Mouse (Mus musculus): Measurements from ENCODE around the gene Frat2. TPM values are rescaled to one million over a fixed set of nuclear protein-coding genes. Genes with fewer than 3 reads are reported as not detected.
"Not testable (repeated sequence)": the region's sequence is repeated elsewhere in the genome, so short reads cannot be mapped to it uniquely, and the experiment has no call there.

The Frat2 gene
- polyA plus RNA-seq, 1 experiment from 2014 or later: 5.6 TPM

GRCm38 (mm10) chr19:41872285-41872684 is 24.4 kb upstream of the Frat2 start:
- no peak overlapping the region for H3K4me3 ChIP-seq (replicated peaks; ENCODE audit: low read depth, low read length)
- peaks cover 83% of the 10 kb centered on the region for H3K36me3 ChIP-seq (ENCODE audit: control insufficient read depth, insufficient read depth, low read length)
- no peak overlapping the region for H3K27ac ChIP-seq (replicated peaks; ENCODE audit: low read depth, low read length)
- no peak for DNase-seq
- no peak for ATAC-seq (ENCODE audit: low FRiP score, low TSS enrichment)
- WGBS: 94% methylated on average over 2 of the region's 2 CpGs
- H3K4me2 ChIP-seq (ENCODE audit: low read length): no peak overlapping the region
- H3K27me3 ChIP-seq (ENCODE audit: control insufficient read depth, insufficient read depth, low read length): no peaks in the 10 kb centered on the region
- no peak overlapping the region for H3K9ac ChIP-seq (replicated peaks; ENCODE audit: low read length)
- H3K4me1 ChIP-seq (ENCODE audit: control insufficient read depth, insufficient read depth, low read length): no peaks in the 10 kb centered on the region
- H3K9me3 ChIP-seq (ENCODE audit: control insufficient read depth, low read length): no peaks in the 10 kb centered on the region

GRCm38 (mm10) chr19:41869946-41870345 is 22.0 kb upstream of the Frat2 start:
- not testable (repeated sequence) for ATAC-seq (ENCODE audit: low FRiP score, low TSS enrichment); H3K9ac ChIP-seq (replicated peaks; ENCODE audit: low read length); H3K4me1 ChIP-seq (ENCODE audit: control insufficient read depth, insufficient read depth, low read length); H3K27ac ChIP-seq (replicated peaks; ENCODE audit: low read depth, low read length); H3K9me3 ChIP-seq (ENCODE audit: control insufficient read depth, low read length); H3K4me2 ChIP-seq (ENCODE audit: low read length); H3K27me3 ChIP-seq (ENCODE audit: control insufficient read depth, insufficient read depth, low read length); H3K4me3 ChIP-seq (replicated peaks; ENCODE audit: low read depth, low read length)
- peak; percentile 11 for DNase-seq
- WGBS: 91% methylated on average over 5 of the region's 5 CpGs
- H3K36me3 ChIP-seq (ENCODE audit: control insufficient read depth, insufficient read depth, low read length): peaks cover 78% of the 10 kb centered on the region

GRCm38 (mm10) chr19:41869296-41869695 is 21.4 kb upstream of the Frat2 start:
- no peak overlapping the region for H3K4me3 ChIP-seq (replicated peaks; ENCODE audit: low read depth, low read length)
- ATAC-seq (ENCODE audit: low FRiP score, low TSS enrichment): no peak
- H3K9me3 ChIP-seq (ENCODE audit: control insufficient read depth, low read length): no peaks in the 10 kb centered on the region
- peaks cover 76% of the 10 kb centered on the region for H3K36me3 ChIP-seq (ENCODE audit: control insufficient read depth, insufficient read depth, low read length)
- no peak overlapping the region for H3K27ac ChIP-seq (replicated peaks; ENCODE audit: low read depth, low read length)
- no peaks in the 10 kb centered on the region for H3K27me3 ChIP-seq (ENCODE audit: control insufficient read depth, insufficient read depth, low read length)
- H3K9ac ChIP-seq (replicated peaks; ENCODE audit: low read length): no peak overlapping the region
- no peaks in the 10 kb centered on the region for H3K4me1 ChIP-seq (ENCODE audit: control insufficient read depth, insufficient read depth, low read length)
- H3K4me2 ChIP-seq (ENCODE audit: low read length): no peak overlapping the region
- 95% methylated on average over 5 of the region's 5 CpGs for WGBS
- no peak for DNase-seq

- Histone ChIP-seq H3K4me2 (ENCODE audit: low read length) (no peak overlapping the region), H3K9ac (replicated peaks; ENCODE audit: low read length) (no peak overlapping the region), H3K4me3 (replicated peaks; ENCODE audit: low read depth, low read length) (no peak overlapping the region), H3K4me1 (ENCODE audit: control insufficient read depth, insufficient read depth, low read length) (no peaks in the 10 kb centered on the region), H3K36me3 (ENCODE audit: control insufficient read depth, insufficient read depth, low read length) (peaks cover 71% of the 10 kb centered on the region), H3K27me3 (ENCODE audit: control insufficient read depth, insufficient read depth, low read length) (no peaks in the 10 kb centered on the region), H3K9me3 (ENCODE audit: control insufficient read depth, low read length) (no peaks in the 10 kb centered on the region), H3K27ac (replicated peaks; ENCODE audit: low read depth, low read length) (no peak overlapping the region)
- ATAC-seq (ENCODE audit: low FRiP score, low TSS enrichment) (no peak), DNase-seq (no peak)
- WGBS: 90% methylated on average over 8 of the region's 8 CpGs
Observed at GRCm38 (mm10) chr19:41866707-41867106, 18.8 kb upstream of the Frat2 start.

GRCm38 (mm10) chr19:41857816-41858310 is 9.9 kb upstream of the Frat2 start:
- ATAC-seq (ENCODE audit: low FRiP score, low TSS enrichment) (no peak), DNase-seq (no peak)
- Histone ChIP-seq H3K4me2 (ENCODE audit: low read length) (no peak overlapping the region), H3K27me3 (ENCODE audit: control insufficient read depth, insufficient read depth, low read length) (no peaks in the 10 kb centered on the region), H3K4me1 (ENCODE audit: control insufficient read depth, insufficient read depth, low read length) (no peaks in the 10 kb centered on the region), H3K27ac (replicated peaks; ENCODE audit: low read depth, low read length) (no peak overlapping the region), H3K9ac (replicated peaks; ENCODE audit: low read length) (no peak overlapping the region), H3K9me3 (ENCODE audit: control insufficient read depth, low read length) (no peaks in the 10 kb centered on the region), H3K36me3 (ENCODE audit: control insufficient read depth, insufficient read depth, low read length) (peaks cover 19% of the 10 kb centered on the region), H3K4me3 (replicated peaks; ENCODE audit: low read depth, low read length) (no peak overlapping the region)
- 93% methylated on average over 3 of the region's 3 CpGs for WGBS

- DNase-seq: no peak
- H3K9ac ChIP-seq (replicated peaks; ENCODE audit: low read length): no peak overlapping the region
- H3K4me3 ChIP-seq (replicated peaks; ENCODE audit: low read depth, low read length): no peak overlapping the region
- no peaks in the 10 kb centered on the region for H3K9me3 ChIP-seq (ENCODE audit: control insufficient read depth, low read length)
- 90% methylated on average over 5 of the region's 5 CpGs for WGBS
- no peak overlapping the region for H3K4me2 ChIP-seq (ENCODE audit: low read length)
- no peaks in the 10 kb centered on the region for H3K27me3 ChIP-seq (ENCODE audit: control insufficient read depth, insufficient read depth, low read length)
- no peak for ATAC-seq (ENCODE audit: low FRiP score, low TSS enrichment)
- H3K27ac ChIP-seq (replicated peaks; ENCODE audit: low read depth, low read length): no peak overlapping the region
- peaks cover 12% of the 10 kb centered on the region for H3K36me3 ChIP-seq (ENCODE audit: control insufficient read depth, insufficient read depth, low read length)
- no peaks in the 10 kb centered on the region for H3K4me1 ChIP-seq (ENCODE audit: control insufficient read depth, insufficient read depth, low read length)
Observed at GRCm38 (mm10) chr19:41857086-41857762, 9.3 kb upstream of the Frat2 start.

- 85% methylated on average over 4 of the region's 4 CpGs for WGBS
- Histone ChIP-seq H3K9ac (replicated peaks; ENCODE audit: low read length) (no peak overlapping the region), H3K36me3 (ENCODE audit: control insufficient read depth, insufficient read depth, low read length) (no peaks in the 10 kb centered on the region), H3K4me3 (replicated peaks; ENCODE audit: low read depth, low read length) (no peak overlapping the region), H3K27ac (replicated peaks; ENCODE audit: low read depth, low read length) (no peak overlapping the region), H3K4me2 (ENCODE audit: low read length) (no peak overlapping the region), H3K27me3 (ENCODE audit: control insufficient read depth, insufficient read depth, low read length) (no peaks in the 10 kb centered on the region), H3K9me3 (ENCODE audit: control insufficient read depth, low read length) (no peaks in the 10 kb centered on the region), H3K4me1 (ENCODE audit: control insufficient read depth, insufficient read depth, low read length) (peaks cover 16% of the 10 kb centered on the region)
- ATAC-seq (ENCODE audit: low FRiP score, low TSS enrichment): no peak
- DNase-seq: no peak
Observed at GRCm38 (mm10) chr19:41852423-41852822, 4.5 kb upstream of the Frat2 start.

- no peak overlapping the region for H3K4me3 ChIP-seq (replicated peaks; ENCODE audit: low read depth, low read length)
- H3K9ac ChIP-seq (replicated peaks; ENCODE audit: low read length): no peak overlapping the region; the same call in 1 of the 2 replicates
- H3K27me3 ChIP-seq (ENCODE audit: control insufficient read depth, insufficient read depth, low read length): no peaks in the 10 kb centered on the region
- H3K4me1 ChIP-seq (ENCODE audit: control insufficient read depth, insufficient read depth, low read length): peaks cover 24% of the 10 kb centered on the region
- H3K9me3 ChIP-seq (ENCODE audit: control insufficient read depth, low read length): no peaks in the 10 kb centered on the region
- WGBS: 13% methylated on average over 14 of the region's 14 CpGs
- no peak for ATAC-seq (ENCODE audit: low FRiP score, low TSS enrichment)
- H3K27ac ChIP-seq (replicated peaks; ENCODE audit: low read depth, low read length): peak overlapping the region; percentile 75
- H3K4me2 ChIP-seq (ENCODE audit: low read length): peak overlapping the region; percentile 18
- no peaks in the 10 kb centered on the region for H3K36me3 ChIP-seq (ENCODE audit: control insufficient read depth, insufficient read depth, low read length)
- peak; percentile 55 for DNase-seq
Observed at GRCm38 (mm10) chr19:41850719-41851543, 3.0 kb upstream of the Frat2 start.
